8 mouse cellular contexts compared by ENCODE assay signal in the genomic region with DNA sequence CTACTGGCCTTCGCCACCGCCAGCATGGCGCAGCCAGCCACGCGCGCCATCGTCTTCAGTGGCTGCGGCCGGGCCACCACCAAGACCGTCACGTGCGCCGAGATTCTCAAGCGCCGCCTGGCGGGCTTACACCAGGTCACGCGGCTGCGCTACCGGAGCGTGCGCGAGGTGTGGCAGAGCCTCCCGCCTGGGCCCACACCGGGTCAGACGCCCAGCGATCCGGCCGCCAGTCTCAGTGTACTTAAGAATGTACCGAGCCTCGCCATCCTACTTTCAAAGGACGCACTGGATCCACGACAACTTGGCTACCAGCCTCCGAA. TPM values are rescaled to one million over a fixed set of nuclear protein-coding genes. Genes with fewer than 3 reads are reported as not detected.
DNase-seq lines count a peak whose midpoint lies in the region; ATAC-seq and TF ChIP-seq lines count a peak whose summit lies in the region.

No protein-coding gene starts in this region.

- peak; percentile 74 for ATAC-seq in hindbrain, postnatal 0 days
- peak; percentile 73 for ATAC-seq in limb, embryonic 13.5 days (ENCODE audit: low FRiP score, low read depth)
- ATAC-seq in midbrain, embryonic 13.5 days: peak; percentile 61

- peaks cover 9% of the 10 kb centered on the region for H3K27me3 ChIP-seq in hindbrain, postnatal 0 days (ENCODE audit: insufficient read depth, low read length)
- H3K27me3 ChIP-seq in limb, embryonic 13.5 days: peaks cover 80% of the 10 kb centered on the region
- H3K27me3 ChIP-seq in midbrain, embryonic 13.5 days: peaks cover 65% of the 10 kb centered on the region
- H3K27me3 ChIP-seq in small intestine, adult 2 months (ENCODE audit: control insufficient read depth, insufficient read depth, low read length): peaks cover 36% of the 10 kb centered on the region

- peak overlapping the region; percentile 48; the same call in 1 of the 2 replicates for H3K9ac ChIP-seq in hindbrain, postnatal 0 days (replicated peaks; ENCODE audit: low read length)
- peak overlapping the region; percentile 62 for H3K9ac ChIP-seq in limb, embryonic 13.5 days
- peak overlapping the region; percentile 62 for H3K9ac ChIP-seq in midbrain, embryonic 13.5 days (replicated peaks)

- DNase-seq in MN1 (ENCODE audit: low spot score): peak; percentile 79
- DNase-seq in cerebellum, adult 9-11 months: peak; percentile 45
- peak; percentile 55 for DNase-seq in forelimb bud, embryonic 11.5 days (ENCODE audit: low read depth, low spot score)
- peak; percentile 80 for DNase-seq in hindbrain, postnatal 0 days (ENCODE audit: low spot score)
- no peak for DNase-seq in c-Kit-positive CD71-positive TER-119-positive erythroid progenitor cells, embryonic 14.5 days (ENCODE audit: low spot score)

- TF ChIP-seq POLR2A in small intestine, adult 2 months (IDR thresholded peaks at IDR 0.05; ENCODE audit: low read depth, low read length): no peak

- H3K9me3 ChIP-seq in hindbrain, postnatal 0 days (ENCODE audit: low read length): no peaks in the 10 kb centered on the region
- H3K9me3 ChIP-seq in limb, embryonic 13.5 days: no peaks in the 10 kb centered on the region
- no peaks in the 10 kb centered on the region for H3K9me3 ChIP-seq in midbrain, embryonic 13.5 days

- H3K27ac ChIP-seq in hindbrain, postnatal 0 days: peak overlapping the region; percentile 62; the same call in 1 of the 2 replicates
- no peak overlapping the region for H3K27ac ChIP-seq in limb, embryonic 13.5 days
- peak overlapping the region; percentile 88 for H3K27ac ChIP-seq in midbrain, embryonic 13.5 days
- H3K27ac ChIP-seq in small intestine, adult 2 months (ENCODE audit: insufficient read depth, low read depth, low read length): no peak overlapping the region

- peak overlapping the region; percentile 86 for H3K4me2 ChIP-seq in hindbrain, postnatal 0 days (ENCODE audit: low read depth, low read length)
- peak overlapping the region; percentile 96 for H3K4me2 ChIP-seq in limb, embryonic 13.5 days (replicated peaks)
- peak overlapping the region; percentile 84 for H3K4me2 ChIP-seq in midbrain, embryonic 13.5 days (replicated peaks)

- WGBS in hindbrain, postnatal 0 days: 1% methylated on average over 33 of the region's 34 CpGs
- WGBS in limb, embryonic 13.5 days: under 1% methylated on average over 34 of the region's 34 CpGs
- under 1% methylated on average over 34 of the region's 34 CpGs for whole genome bisulfite sequencing in midbrain, embryonic 13.5 days
- 2% methylated on average over 34 of the region's 34 CpGs for WGBS in small intestine, adult 2 months

- H3K4me3 ChIP-seq in hindbrain, postnatal 0 days (ENCODE audit: low read length): peak overlapping the region; percentile 41
- H3K4me3 ChIP-seq in limb, embryonic 13.5 days: peak overlapping the region; percentile 50
- peak overlapping the region; percentile 44 for H3K4me3 ChIP-seq in midbrain, embryonic 13.5 days (replicated peaks)
- peak overlapping the region; percentile 58 for H3K4me3 ChIP-seq in small intestine, adult 2 months (ENCODE audit: low read depth, low read length)

- TF ChIP-seq CTCF in hindbrain, postnatal 0 days (IDR thresholded peaks at IDR 0.05; ENCODE audit: low read depth): peak; percentile 61
- 0 out of 2 replicates have a peak, but pooled peaks have one; percentile 17 for TF ChIP-seq CTCF in small intestine, adult 2 months (IDR thresholded peaks at IDR 0.05; ENCODE audit: extremely low read depth, insufficient read length, insufficient replicate concordance, low read depth, low read length)

- H3K4me1 ChIP-seq in hindbrain, postnatal 0 days (ENCODE audit: insufficient read depth, low read length): peaks cover 29% of the 10 kb centered on the region
- H3K4me1 ChIP-seq in limb, embryonic 13.5 days: peaks cover 41% of the 10 kb centered on the region
- H3K4me1 ChIP-seq in midbrain, embryonic 13.5 days (replicated peaks): peaks cover 66% of the 10 kb centered on the region
- H3K4me1 ChIP-seq in small intestine, adult 2 months (ENCODE audit: control insufficient read depth, insufficient read depth, insufficient read length, low read length): peaks cover 9% of the 10 kb centered on the region

- no peaks in the 10 kb centered on the region for H3K36me3 ChIP-seq in hindbrain, postnatal 0 days (ENCODE audit: insufficient read depth, low read length)
- H3K36me3 ChIP-seq in limb, embryonic 13.5 days: no peaks in the 10 kb centered on the region
- no peaks in the 10 kb centered on the region for H3K36me3 ChIP-seq in midbrain, embryonic 13.5 days
- no peaks in the 10 kb centered on the region for H3K36me3 ChIP-seq in small intestine, adult 2 months (ENCODE audit: control insufficient read depth, insufficient read depth, low read length)

RNA-seq across cellular contexts. Expression of gene Rpp25, which starts 0.5 kb away (rescaled TPM):
- 11.7 and 19.6 TPM in 2 replicates for total RNA-seq in hindbrain, postnatal 0 days (2014; rRNA removed)
- 15.2 and 17.0 TPM in 2 replicates for polyA plus RNA-seq in hindbrain, postnatal 0 days (2015; fragmentation: Nextera tagmentation; extraction: Ambion mirVana)
- 0.87 and 1.9 TPM in 2 replicates for polyA plus RNA-seq in limb, embryonic 13.5 days (2015; fragmentation: Nextera tagmentation; extraction: Ambion mirVana)
- 19.5 and 27.6 TPM in 2 replicates for polyA plus RNA-seq in midbrain, embryonic 13.5 days (2015; fragmentation: Nextera tagmentation; extraction: Ambion mirVana)
- 1.2 and 10.5 TPM in 2 replicates for polyA plus RNA-seq in small intestine, adult 2 months (2012; rRNA removed)

RNA-seq across cellular contexts. Expression of gene Cox5a, which starts 16.7 kb away (rescaled TPM):
- total RNA-seq in hindbrain, postnatal 0 days (2014; rRNA removed): 212 and 237 TPM in 2 replicates
- polyA plus RNA-seq in hindbrain, postnatal 0 days (2015; fragmentation: Nextera tagmentation; extraction: Ambion mirVana): 1,238 and 1,244 TPM in 2 replicates
- polyA plus RNA-seq in limb, embryonic 13.5 days (2015; fragmentation: Nextera tagmentation; extraction: Ambion mirVana): 495 and 497 TPM in 2 replicates
- polyA plus RNA-seq in midbrain, embryonic 13.5 days (2015; fragmentation: Nextera tagmentation; extraction: Ambion mirVana): 809 and 819 TPM in 2 replicates
- 952 and 1,569 TPM in 2 replicates for polyA plus RNA-seq in small intestine, adult 2 months (2012; rRNA removed)

RNA-seq across cellular contexts. Expression of gene Fam219b, which starts 33.0 kb away (rescaled TPM):
- 14.6 and 21.5 TPM in 2 replicates for total RNA-seq in hindbrain, postnatal 0 days (2014; rRNA removed)
- polyA plus RNA-seq in hindbrain, postnatal 0 days (2015; fragmentation: Nextera tagmentation; extraction: Ambion mirVana): 22.2 and 23.2 TPM in 2 replicates
- 24.2 and 26.8 TPM in 2 replicates for polyA plus RNA-seq in limb, embryonic 13.5 days (2015; fragmentation: Nextera tagmentation; extraction: Ambion mirVana)
- polyA plus RNA-seq in midbrain, embryonic 13.5 days (2015; fragmentation: Nextera tagmentation; extraction: Ambion mirVana): 23.2 and 24.2 TPM in 2 replicates
- 6.0 and 8.2 TPM in 2 replicates for polyA plus RNA-seq in small intestine, adult 2 months (2012; rRNA removed)

RNA-seq across cellular contexts. Expression of gene Scamp5, which starts 36.5 kb away (rescaled TPM):
- total RNA-seq in hindbrain, postnatal 0 days (2014; rRNA removed): 366 and 375 TPM in 2 replicates
- 154 and 163 TPM in 2 replicates for polyA plus RNA-seq in hindbrain, postnatal 0 days (2015; fragmentation: Nextera tagmentation; extraction: Ambion mirVana)
- 12.2 and 12.9 TPM in 2 replicates for polyA plus RNA-seq in limb, embryonic 13.5 days (2015; fragmentation: Nextera tagmentation; extraction: Ambion mirVana)
- 90.9 and 91.6 TPM in 2 replicates for polyA plus RNA-seq in midbrain, embryonic 13.5 days (2015; fragmentation: Nextera tagmentation; extraction: Ambion mirVana)
- polyA plus RNA-seq in small intestine, adult 2 months (2012; rRNA removed): 104 and 119 TPM in 2 replicates

RNA-seq across cellular contexts. Expression of gene Mpi, which starts 48.2 kb away (rescaled TPM):
- total RNA-seq in hindbrain, postnatal 0 days (2014; rRNA removed): 67.9 and 78.6 TPM in 2 replicates
- 61.5 and 64.6 TPM in 2 replicates for polyA plus RNA-seq in hindbrain, postnatal 0 days (2015; fragmentation: Nextera tagmentation; extraction: Ambion mirVana)
- polyA plus RNA-seq in limb, embryonic 13.5 days (2015; fragmentation: Nextera tagmentation; extraction: Ambion mirVana): 56.3 and 58.8 TPM in 2 replicates
- 72.2 and 79.2 TPM in 2 replicates for polyA plus RNA-seq in midbrain, embryonic 13.5 days (2015; fragmentation: Nextera tagmentation; extraction: Ambion mirVana)
- polyA plus RNA-seq in small intestine, adult 2 months (2012; rRNA removed): 51.8 and 117 TPM in 2 replicates

Comparison
In these comparisons a context has a peak if more than half of its experiments do, and no peak if none do; other contexts are left out.
1. H3K27ac ChIP-seq: peak in hindbrain, postnatal 0 days (single experiment) and midbrain, embryonic 13.5 days (single experiment); none in limb, embryonic 13.5 days (single experiment) and small intestine, adult 2 months (single experiment).
2. Peak in every context shown above with its lines, with median percentiles within 50 percentile points of each other: ATAC-seq, H3K4me2 ChIP-seq, H3K4me3 ChIP-seq and H3K9ac ChIP-seq.